Mouse (Mus musculus): ENCODE measurements at regions not wholly inside any gene's neighbourhood (a gene's known extent, or its start where the extent isn't known, plus 50 kb on each side); places are given as distances from the start of the nearest gene placed in this dataset.

DNA sequence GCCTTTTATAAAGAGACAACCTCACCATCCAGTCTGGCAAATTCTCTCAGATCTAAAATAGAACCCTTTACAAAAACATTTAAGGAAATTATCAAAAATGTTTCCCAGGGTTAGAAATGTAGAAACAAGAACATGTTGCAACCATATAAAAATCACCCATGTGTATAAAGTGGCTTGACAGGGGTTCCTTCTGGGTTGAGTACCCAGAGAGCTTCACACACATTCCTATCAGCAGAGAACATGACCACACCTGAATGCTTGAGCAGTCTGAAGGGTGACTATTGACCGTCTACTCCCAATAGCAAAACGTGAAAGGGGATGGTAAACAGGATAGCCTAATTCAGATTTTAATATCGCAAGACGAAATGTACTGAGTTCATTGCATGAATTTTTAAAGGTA is 57.8 kb upstream of the Zfand5 start:
- Histone ChIP-seq H3K36me3 (replicated peaks; ENCODE audit: low read length) (peaks cover 5% of the 10 kb centered on the region), H3K9me3 (peaks cover 8% of the 10 kb centered on the region), H3K4me3 (replicated peaks) (no peak overlapping the region), H3K4me1 (no peaks in the 10 kb centered on the region), H3K27me3 (replicated peaks) (no peaks in the 10 kb centered on the region)
- TF ChIP-seq FLI1 (IDR thresholded peaks at IDR 0.05; ENCODE audit: low read length) (no peak), GATA1 (IDR thresholded peaks at IDR 0.05; ENCODE audit: borderline replicate concordance, low read length) (no peak)

DNA sequence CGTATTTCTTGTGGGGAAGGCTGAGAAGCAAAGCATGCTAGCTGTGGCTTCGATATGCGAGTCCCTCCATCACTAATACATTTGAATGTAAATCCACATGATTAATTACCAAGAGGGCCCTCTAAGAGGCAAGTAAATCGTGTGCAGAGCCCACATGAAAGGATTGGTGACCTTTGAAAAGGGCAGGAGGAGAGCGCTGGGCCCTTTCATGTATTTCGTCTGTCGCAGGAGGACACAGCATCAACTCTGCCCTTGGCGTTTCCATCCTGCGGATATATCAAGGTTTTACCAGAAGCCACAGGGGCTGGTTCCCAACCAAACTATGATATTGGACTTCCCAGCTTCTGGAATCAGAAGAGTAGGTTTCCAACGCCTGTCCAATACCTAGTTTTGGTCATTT is 78.6 kb upstream of the Zfand5 start:
- H3K4me1 ChIP-seq = peaks cover 27% of the 10 kb centered on the region
- no peaks in the 10 kb centered on the region for H3K27me3 ChIP-seq (replicated peaks)
- H3K9me3 ChIP-seq = no peaks in the 10 kb centered on the region
- H3K4me3 ChIP-seq (replicated peaks) = no peak overlapping the region
- TF ChIP-seq FLI1 (IDR thresholded peaks at IDR 0.05; ENCODE audit: low read length) (no peak), GATA1 (IDR thresholded peaks at IDR 0.05; ENCODE audit: borderline replicate concordance, low read length) (no peak)
- no peaks in the 10 kb centered on the region for H3K36me3 ChIP-seq (replicated peaks; ENCODE audit: low read length)

DNA sequence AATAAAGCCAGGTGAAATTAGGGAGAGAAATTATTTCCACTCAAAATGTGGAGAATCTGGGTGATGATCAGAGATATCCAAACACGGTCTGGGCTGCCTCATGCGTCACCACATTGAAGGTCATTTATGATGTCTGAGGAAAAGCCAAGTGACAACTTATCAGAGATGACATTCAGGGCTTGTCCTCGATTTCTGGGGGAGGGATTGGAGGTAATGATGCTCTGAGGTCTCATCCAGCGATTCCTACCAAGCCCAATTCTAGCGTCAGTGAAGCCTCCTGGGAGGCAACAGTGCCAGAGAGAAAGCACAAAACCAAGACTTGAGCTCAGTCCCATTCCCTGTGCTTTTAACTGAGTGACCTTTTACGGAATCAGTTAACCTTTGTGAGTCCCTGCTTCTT is 79.5 kb upstream of the Zfand5 start:
- Histone ChIP-seq H3K36me3 (replicated peaks; ENCODE audit: low read length) (no peaks in the 10 kb centered on the region), H3K4me3 (replicated peaks) (no peak overlapping the region), H3K4me1 (peaks cover 34% of the 10 kb centered on the region), H3K27me3 (replicated peaks) (no peaks in the 10 kb centered on the region), H3K9me3 (no peaks in the 10 kb centered on the region)
- TF ChIP-seq FLI1 (IDR thresholded peaks at IDR 0.05; ENCODE audit: low read length) (no peak), GATA1 (IDR thresholded peaks at IDR 0.05; ENCODE audit: borderline replicate concordance, low read length) (no peak)

- no peaks in the 10 kb centered on the region for H3K9me3 ChIP-seq
- no peaks in the 10 kb centered on the region for H3K36me3 ChIP-seq (replicated peaks; ENCODE audit: low read length)
- TF ChIP-seq FLI1 (IDR thresholded peaks at IDR 0.05; ENCODE audit: low read length) (no peak), GATA1 (IDR thresholded peaks at IDR 0.05; ENCODE audit: borderline replicate concordance, low read length) (no peak)
- peak overlapping the region; percentile 46 for H3K4me3 ChIP-seq (replicated peaks)
- no peaks in the 10 kb centered on the region for H3K27me3 ChIP-seq (replicated peaks)
- peaks cover 35% of the 10 kb centered on the region for H3K4me1 ChIP-seq
Observed at GRCm38 (mm10) chr19:21189216-21189615, 82.9 kb upstream of the Zfand5 start.

DNA sequence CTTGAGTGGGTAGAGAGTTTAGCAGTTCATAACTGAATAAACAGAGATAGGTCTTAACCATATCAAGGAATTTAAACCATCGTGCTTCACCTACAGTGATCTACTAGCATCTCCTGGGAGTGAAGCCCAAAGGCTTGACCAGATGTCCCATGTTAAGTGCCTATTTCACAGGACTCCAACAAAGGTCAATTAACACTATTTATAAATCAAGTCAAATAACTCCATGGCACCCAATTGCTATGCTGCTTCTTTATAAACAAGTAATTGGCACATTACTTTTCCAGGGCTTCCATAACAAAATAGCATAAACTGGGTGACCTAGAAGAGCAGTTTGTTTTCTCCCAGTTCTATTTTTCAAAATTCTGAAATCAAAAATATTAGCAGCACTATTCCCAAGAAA is 85.4 kb upstream of the Zfand5 start:
- Histone ChIP-seq H3K4me1 (peaks cover 30% of the 10 kb centered on the region), H3K4me3 (replicated peaks) (no peak overlapping the region), H3K9me3 (peaks cover 3% of the 10 kb centered on the region; the same call in 1 of the 2 replicates), H3K36me3 (replicated peaks; ENCODE audit: low read length) (peaks cover 3% of the 10 kb centered on the region), H3K27me3 (replicated peaks) (no peaks in the 10 kb centered on the region)
- no peak for TF ChIP-seq GATA1 (IDR thresholded peaks at IDR 0.05; ENCODE audit: borderline replicate concordance, low read length)
- no peak for TF ChIP-seq FLI1 (IDR thresholded peaks at IDR 0.05; ENCODE audit: low read length)

DNA sequence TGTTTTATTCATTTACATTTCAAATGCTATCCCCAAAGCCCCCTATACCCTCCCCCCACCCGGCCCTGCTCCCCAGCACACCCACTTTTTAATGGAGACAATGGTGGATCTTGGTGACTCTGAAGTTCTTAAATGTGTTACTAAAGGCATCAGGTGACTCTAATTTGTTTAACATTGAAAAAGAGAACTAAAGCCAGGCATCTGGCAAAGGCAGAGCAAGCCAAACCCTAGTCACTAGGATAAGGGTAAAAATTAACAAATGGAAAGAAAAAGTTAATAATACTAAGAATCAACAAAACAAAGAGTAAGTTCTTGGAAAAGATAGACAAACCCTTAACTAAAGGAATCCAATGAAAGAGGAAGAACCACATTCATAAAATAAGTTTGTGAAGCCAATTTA is 86.1 kb upstream of the Zfand5 start:
- Histone ChIP-seq H3K4me1 (peaks cover 29% of the 10 kb centered on the region), H3K36me3 (replicated peaks; ENCODE audit: low read length) (peaks cover 9% of the 10 kb centered on the region), H3K9me3 (peaks cover 8% of the 10 kb centered on the region), H3K4me3 (replicated peaks) (no peak overlapping the region), H3K27me3 (replicated peaks) (no peaks in the 10 kb centered on the region)
- TF ChIP-seq GATA1 (IDR thresholded peaks at IDR 0.05; ENCODE audit: borderline replicate concordance, low read length) (no peak), FLI1 (IDR thresholded peaks at IDR 0.05; ENCODE audit: low read length) (no peak)

DNA sequence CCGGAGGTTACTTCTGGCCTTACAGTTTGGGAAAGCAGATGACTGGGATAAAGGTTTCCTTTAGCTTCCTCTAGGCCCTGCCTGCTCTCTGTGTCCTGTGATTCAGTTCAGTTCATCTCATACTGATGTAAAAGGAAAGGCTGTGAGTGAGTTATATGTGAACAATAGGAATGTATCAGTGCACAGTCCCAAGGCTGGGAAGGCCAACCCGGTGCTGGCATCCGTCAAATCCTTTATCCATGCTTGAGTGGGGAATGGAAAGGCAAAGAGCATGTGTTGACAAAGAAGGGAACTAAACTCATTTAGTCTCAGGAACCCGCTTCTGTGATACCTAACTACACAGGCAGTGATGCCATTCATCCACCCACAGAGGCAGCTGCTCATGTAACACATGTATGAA is 89.0 kb upstream of the Zfand5 start:
- Histone ChIP-seq H3K9me3 (peaks cover 8% of the 10 kb centered on the region), H3K4me3 (replicated peaks) (no peak overlapping the region), H3K4me1 (peaks cover 8% of the 10 kb centered on the region; the same call in 1 of the 2 replicates), H3K36me3 (replicated peaks; ENCODE audit: low read length) (peaks cover 9% of the 10 kb centered on the region), H3K27me3 (replicated peaks) (no peaks in the 10 kb centered on the region)
- TF ChIP-seq GATA1 (IDR thresholded peaks at IDR 0.05; ENCODE audit: borderline replicate concordance, low read length) = no peak
- no peak for TF ChIP-seq FLI1 (IDR thresholded peaks at IDR 0.05; ENCODE audit: low read length)

DNA sequence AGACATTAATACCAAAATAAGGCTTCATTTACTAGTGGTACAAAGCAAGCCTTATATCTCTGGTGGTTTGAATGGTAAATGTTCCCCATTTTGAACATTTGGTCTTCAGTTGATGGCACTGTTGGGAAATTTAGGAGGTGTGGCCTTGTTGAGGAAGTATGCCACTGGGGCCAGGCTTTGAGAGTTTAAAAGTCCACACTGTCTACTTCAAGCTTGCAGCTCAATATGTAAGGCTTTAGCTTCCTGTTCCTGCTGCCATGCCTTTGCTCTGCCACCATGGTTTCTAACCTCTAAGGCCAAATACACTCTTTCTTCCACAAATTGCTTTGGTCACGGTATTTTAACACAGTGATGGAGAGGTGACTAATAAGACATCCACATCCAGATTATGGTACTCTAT is 92.2 kb upstream of the Zfand5 start:
- no peaks in the 10 kb centered on the region for H3K27me3 ChIP-seq (replicated peaks)
- H3K4me1 ChIP-seq = peaks cover 17% of the 10 kb centered on the region
- H3K36me3 ChIP-seq (replicated peaks; ENCODE audit: low read length) = peaks cover 9% of the 10 kb centered on the region
- TF ChIP-seq FLI1 (IDR thresholded peaks at IDR 0.05; ENCODE audit: low read length) (no peak), GATA1 (IDR thresholded peaks at IDR 0.05; ENCODE audit: borderline replicate concordance, low read length) (no peak)
- H3K4me3 ChIP-seq (replicated peaks) = no peak overlapping the region
- peaks cover 8% of the 10 kb centered on the region for H3K9me3 ChIP-seq

GRCm38 (mm10) chr19:21175426-21175831 is 96.6 kb upstream of the Zfand5 start:
- peaks cover 35% of the 10 kb centered on the region for H3K4me1 ChIP-seq
- no peaks in the 10 kb centered on the region for H3K36me3 ChIP-seq (replicated peaks; ENCODE audit: low read length)
- H3K27me3 ChIP-seq (replicated peaks) = no peaks in the 10 kb centered on the region

GRCm38 (mm10) chr19:21174636-21175035 is 97.4 kb upstream of the Zfand5 start:
- H3K36me3 ChIP-seq (replicated peaks; ENCODE audit: low read length) = no peaks in the 10 kb centered on the region
- TF ChIP-seq GATA1 (IDR thresholded peaks at IDR 0.05; ENCODE audit: borderline replicate concordance, low read length) (no peak), FLI1 (IDR thresholded peaks at IDR 0.05; ENCODE audit: low read length) (no peak)
- no peaks in the 10 kb centered on the region for H3K9me3 ChIP-seq
- H3K4me3 ChIP-seq (replicated peaks) = peak overlapping the region; percentile 71
- peaks cover 33% of the 10 kb centered on the region for H3K4me1 ChIP-seq
- H3K27me3 ChIP-seq (replicated peaks) = no peaks in the 10 kb centered on the region

More at GRCm38 (mm10) chr19:21175426-21175831, 96.6 kb upstream of the Zfand5 start:
- TF ChIP-seq FLI1 (IDR thresholded peaks at IDR 0.05; ENCODE audit: low read length) (no peak), GATA1 (IDR thresholded peaks at IDR 0.05; ENCODE audit: borderline replicate concordance, low read length) (no peak)
- no peaks in the 10 kb centered on the region for H3K9me3 ChIP-seq
- H3K4me3 ChIP-seq (replicated peaks) = peak overlapping the region; percentile 38
